Mouse (Mus musculus) layer of hippocampus, adult 9-10 months (tissue): ENCODE measurements around the gene Kcnb1.

Source experiments
- DNase-seq: peaks from one replicate; pipeline ENCODE4 v3.0.0; 2022; ENCODE audit warnings: low spot score

Gene Kcnb1

DNA sequence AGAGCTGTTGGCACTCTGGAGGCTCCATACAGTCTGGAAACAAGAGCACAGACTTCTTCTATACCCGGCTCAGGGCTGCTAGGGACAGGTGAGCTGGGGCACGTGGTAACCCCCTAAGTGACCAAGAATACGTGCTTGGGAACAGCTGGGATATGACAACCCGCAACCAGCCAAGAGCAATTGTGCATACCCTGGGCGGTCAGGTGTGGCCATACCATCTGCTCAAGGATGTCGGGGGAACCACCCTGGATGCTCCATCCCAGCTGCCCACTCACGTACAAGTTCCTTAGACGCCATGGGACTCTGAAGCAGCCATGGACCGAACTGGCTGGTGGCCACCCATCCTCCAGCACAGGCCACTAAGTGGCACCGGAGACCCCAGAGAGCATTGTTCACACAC, 26.8 kb downstream of the Kcnb1 start:
- no peak for DNase-seq

DNA sequence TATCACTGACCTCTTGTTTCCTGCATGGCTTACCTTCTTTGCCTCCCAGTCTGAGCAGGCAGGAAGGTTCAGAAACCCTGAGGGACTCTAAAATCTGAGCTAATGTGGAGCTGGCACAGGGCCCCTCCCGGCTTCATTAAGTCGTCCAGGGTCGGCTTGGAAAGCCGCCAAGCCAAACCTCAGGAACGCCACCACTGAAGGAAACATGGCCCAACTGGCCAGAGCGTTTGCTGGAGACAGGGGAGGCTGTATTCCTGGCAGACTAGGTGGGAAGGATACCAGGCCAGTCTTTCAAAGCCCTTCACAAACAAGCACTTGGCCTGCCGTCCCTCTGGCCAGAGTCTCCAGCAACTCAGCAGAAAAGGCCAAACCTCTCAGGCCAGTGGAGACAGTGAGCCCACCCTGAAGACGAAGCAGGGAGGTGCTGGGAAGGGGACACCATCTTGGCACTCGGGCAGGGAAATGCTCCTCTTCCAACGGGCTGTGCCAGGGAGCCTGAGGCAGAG, 27.4 kb downstream of the Kcnb1 start:
- no peak for DNase-seq

DNA sequence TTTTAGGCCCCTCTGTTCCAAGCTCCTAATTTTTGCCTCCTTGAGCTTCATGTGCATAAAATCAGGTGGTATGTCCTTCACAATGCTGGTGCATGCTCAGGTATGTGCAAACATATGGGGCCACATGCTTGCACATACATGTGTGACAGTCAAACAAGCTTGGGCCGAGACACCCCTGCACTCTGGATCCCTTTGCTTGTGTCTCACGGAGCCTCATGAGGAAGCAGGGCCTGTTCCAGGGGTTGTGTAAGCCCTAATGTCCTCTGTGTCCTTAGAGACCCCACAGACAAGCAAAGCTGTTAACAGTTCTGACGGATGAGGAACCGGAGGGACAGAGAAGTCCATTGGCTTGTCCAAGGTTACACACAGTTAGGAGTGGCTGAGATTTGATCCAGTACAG, 30.2 kb downstream of the Kcnb1 start:
- DNase-seq = no peak

DNA sequence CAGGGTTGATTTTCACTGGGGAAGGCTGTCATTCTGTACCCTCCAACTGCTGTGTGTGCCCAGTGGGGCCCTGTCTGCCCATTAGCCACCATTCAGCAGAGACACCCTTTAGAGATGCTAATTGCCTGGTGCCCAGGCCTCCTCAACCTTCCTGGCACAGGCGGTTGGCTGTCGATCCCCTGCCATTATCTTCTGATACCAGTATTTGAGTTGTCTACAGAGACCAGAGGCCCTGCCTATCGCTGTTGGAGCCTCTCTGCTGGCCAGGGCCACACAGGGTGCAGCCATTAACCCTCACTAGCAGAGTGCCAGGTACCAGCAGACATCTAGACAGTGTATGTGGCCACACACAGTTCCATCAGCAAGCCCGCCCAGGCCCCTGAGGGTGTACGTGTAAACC, 31.2 kb downstream of the Kcnb1 start:
- DNase-seq = no peak

DNA sequence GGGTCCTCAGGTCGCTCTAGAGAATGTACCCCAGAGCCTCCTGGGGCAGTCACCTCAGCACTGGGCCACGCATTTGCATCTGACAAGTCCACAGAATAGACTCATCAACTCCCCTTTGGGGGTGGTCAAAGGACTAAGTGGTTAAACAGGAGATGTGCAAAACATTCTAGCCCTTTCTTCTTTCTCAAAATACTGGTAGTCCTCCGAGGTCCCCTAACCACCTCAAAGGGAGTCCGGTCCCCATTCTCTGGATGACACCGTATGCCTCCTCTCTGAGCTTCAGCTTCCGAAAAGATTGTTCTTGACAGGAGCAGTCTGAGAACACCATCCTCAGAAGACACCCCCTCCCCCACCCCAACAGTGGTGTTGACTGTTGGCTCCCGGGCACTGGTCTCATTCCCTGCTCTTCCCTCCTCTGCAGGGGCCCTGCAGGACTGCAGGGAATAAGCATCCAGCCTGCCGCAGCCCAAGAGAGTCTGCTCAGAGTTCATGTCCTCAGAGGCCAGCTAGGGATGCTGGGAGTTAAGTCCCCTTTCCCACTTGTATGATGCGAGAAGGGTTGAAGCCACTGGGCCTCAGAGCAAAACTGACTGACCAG, 33.7 kb downstream of the Kcnb1 start:
- DNase-seq = no peak

DNA sequence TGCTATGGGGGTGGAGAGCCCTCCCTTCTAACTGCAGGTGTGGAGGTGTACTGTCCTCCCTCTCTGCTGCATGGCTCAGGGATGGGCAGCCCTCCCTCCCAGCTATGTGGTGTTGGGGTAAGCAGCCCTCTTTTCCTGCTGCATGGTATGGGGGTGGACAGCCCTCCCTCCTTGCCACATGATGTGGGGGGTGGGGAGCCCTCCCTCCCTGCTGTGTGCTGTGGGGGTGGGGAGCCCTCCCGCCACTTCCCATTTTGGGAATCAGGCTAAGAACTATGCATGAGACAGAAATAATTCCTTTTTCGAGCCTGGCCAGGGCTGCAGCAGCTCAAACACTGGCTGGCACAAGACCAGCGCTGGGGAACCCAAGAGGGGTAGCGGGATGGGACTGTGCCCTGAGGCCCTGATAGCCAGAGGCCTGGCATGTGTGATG, 34.4 kb downstream of the Kcnb1 start:
- DNase-seq = no peak

DNA sequence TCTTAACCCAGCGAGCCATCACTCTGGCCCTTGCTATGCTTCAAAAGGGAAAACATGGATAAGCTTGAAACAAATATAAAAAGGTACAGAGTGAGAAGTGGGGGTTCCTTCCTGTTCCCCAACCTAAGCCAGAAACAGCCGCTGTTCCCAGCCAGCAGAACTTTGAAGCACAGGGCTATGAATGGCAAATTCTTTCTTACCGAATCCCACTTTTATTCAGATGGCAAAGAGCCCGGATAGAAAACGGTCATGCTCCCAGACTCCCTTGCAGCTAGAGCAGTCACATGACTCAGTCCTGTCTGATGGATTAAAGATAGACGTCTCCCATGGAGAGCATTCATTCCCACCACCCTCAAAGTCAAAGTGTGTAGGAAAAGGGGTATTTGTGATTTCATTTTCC, 39.1 kb downstream of the Kcnb1 start:
- DNase-seq = no peak

DNA sequence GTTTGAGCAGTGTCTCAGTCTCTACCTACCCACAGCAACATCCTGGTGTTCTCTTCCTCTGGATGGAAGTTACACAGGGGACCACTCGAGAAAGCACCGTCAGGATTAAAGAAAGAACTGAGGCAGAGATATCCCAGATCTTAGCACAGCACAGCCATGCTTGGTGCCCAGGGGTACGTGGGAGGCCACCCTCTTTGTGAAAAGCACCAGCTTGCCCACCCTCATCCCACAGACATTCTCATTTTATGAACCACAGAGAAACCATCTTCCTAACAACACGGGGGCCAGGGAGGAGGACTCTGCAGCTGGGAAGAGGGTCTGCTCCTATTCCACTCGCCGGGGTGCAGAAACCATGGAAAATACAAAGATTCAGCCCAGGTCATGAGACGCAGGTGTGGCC, 39.8 kb downstream of the Kcnb1 start:
- no peak for DNase-seq

DNA sequence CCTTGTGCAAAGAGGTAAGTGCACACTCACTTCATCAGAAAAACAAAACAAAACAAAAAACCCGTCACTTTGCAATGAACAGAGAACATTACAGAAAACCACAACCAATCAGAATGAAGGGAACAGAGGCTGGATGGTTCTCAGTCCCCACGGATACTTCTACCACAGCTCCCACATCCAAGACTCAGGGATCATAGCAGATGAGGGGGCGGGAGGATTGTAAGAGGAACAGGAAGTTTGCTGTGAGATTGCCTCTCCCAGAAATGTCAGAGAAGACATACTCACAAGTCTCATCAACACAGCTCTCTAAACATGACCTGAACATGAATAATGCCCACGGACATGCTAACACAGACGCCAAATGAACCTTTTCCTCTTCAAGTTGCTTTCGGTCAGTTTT, 40.9 kb downstream of the Kcnb1 start:
- DNase-seq = no peak

DNA sequence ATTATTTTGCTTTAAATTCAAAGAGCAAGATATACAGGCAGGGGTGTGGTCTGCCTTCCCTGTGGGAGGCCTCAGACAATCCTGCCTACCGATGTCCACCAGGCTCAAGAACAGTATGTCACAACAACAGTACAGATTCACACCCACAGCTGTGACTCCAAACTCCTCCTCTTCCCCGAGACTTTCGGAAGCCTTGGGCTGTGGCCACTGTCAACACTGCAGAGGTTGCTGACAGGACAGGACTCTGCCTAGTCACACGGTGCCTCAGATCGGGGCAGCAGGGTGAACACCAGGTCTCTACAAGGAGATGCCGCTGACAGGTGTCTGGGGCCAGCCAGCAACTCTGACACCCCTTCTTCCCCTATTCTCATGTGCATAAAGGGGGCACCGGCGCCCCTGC, 42.2 kb downstream of the Kcnb1 start:
- DNase-seq = no peak

DNA sequence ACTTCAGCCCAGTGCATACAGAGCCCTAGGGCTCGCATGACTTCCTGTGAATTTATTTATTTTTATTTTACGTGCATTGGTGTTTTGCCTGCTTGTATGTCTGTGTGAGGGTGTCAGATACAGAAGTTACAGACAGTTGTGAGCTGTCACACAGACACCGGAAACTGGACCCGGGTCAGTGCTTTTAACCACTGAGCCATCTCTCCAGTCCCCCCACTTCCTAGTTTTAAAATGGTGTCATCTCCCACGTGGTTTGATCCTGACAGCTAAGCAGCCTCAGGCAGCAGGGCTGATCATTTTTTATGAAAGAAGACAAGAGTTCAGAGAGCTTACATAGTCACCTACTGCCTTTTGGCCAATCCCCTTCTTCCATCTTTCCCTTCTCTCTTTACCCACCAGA, 44.1 kb downstream of the Kcnb1 start:
- DNase-seq = no peak

DNA sequence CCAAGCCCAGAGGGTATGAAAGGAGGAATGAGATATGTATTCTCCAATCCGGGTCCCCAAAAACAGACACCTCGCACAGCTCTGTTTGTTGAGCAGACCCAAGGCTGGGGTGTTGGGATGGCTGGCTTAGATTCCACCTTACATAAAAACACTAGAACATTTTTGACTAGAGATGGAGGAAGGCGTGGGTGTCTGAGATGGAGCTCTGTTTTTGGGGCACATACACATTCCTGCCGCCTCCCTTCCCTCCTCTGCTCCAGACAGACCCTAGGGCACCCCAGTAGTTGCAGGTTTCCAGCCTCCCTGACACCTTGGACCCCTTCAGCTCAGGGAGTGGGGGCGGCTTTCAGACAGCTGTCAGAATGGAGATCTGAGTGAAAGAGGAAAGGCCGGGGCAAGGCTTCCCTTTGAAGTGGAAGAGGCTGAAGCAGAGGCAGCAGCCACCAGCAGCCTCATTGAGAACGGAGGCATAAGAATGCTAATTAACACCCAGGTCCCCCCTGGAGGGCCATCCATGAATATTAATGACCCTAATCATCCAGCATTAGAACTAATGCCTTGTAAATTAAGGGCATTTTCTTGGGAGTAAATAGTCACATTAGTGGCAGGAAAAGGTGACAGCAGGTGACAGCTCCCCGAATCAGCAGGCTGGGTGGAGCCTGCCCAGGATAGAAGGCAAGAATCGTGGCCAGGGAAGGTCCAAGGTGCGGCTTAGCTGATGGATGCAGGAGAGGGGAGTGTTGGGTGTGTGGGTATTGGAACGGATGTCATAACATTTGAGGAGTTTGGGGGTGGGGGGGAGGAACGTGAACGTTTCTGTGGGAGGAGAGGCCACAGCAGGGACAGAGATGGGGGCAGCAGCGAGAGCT, 45.3 kb downstream of the Kcnb1 start:
- DNase-seq = no peak

DNA sequence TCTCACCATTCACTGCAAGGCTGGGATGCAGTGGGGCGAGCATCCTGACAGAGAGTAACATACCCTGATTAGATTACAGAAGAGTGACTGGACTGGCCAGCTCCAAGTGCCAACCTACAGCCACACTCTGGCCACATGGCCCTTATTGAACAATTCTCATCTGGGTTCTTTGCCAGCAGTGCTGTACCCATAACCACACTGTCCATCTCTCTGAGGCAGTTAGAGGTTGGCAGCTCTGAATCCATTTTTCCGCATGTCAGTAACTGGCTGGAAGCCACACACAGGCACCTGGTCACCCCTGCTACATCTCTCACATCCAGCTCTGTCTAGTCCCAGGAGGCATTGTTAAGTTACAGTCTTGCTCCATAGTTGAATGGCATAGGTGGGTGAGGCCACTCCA, 46.0 kb downstream of the Kcnb1 start:
- DNase-seq = no peak

DNA sequence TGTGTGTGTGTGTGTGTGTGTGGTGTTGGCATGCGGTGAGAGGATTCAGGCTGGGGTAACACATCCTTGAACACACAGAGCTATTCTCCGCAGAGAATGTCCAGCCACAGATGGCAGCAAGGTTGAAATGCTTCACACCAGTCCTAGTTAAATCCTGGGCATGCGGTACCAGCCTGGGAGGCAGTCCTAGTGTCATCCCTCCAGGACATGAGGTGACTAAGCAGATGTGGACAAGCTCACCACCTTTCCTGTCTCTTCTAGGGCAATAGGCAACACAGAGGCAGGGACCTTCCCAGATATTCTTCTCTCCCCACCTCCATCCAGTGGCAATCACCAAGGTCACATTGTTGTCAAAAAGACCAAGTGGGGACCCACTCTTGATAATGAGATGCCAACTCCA, 47.7 kb downstream of the Kcnb1 start:
- DNase-seq = no peak

DNA sequence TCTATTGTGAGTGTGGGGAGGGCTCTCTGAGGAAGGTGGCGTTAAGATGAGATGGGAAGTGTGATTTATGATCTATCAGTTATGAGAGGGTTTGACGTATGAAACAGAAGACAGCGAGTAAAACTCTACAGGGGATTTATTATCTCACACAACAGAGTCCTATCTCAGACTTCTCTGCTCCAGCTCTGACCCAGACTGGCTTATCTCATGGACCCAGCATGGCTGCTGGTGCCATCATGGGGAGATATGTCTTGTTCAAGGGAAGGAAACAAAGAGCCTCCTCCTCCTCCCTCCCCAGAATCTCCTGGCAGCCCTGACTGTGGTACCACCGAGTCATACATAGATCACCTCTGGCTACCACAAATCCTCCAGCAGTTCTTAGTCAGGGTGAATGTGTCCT, 48.1 kb downstream of the Kcnb1 start:
- no peak for DNase-seq

DNA sequence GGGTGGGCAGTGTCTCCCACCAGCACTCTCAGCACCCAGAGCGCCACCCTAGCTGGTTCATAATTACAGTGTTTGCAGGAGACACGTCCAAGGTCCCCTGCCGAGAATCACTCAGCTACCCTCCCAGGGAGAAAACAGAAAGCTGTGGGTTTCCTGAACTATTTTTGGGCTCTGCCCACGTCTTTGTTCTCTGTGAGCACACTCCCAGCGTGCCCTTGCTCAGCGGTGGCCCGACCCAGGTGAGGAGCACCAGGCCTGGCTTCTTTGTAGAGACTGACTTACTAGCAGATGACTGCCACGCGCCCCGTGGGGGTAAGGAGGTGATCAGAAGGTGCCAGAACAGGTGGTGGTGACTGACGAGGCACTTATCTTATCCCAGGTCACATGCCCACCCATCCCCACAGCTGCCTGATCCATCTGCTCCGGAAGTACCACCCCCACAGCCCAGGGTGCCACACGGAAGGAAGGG, 50.1 kb downstream of the Kcnb1 start:
- DNase-seq = no peak

DNA sequence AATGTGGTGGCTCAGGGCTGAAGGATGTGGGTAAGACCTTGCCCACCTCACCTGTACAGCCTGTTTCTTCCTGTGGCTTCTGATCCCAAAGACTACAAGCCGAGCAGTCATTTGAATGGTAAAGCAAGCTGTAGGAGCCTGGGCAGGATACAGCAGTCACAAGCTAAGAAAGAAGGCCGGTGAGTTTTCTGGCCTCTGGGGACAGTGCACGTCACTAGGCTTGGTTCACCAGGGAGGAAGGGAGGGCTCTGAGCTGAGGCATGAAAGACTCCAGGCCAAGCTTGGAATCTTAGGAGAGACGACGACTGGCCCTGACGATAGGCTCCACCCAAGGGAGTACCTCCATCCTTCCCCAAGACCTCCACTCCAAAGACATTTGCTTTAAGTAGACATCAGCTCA, 51.3 kb downstream of the Kcnb1 start:
- no peak for DNase-seq

DNA sequence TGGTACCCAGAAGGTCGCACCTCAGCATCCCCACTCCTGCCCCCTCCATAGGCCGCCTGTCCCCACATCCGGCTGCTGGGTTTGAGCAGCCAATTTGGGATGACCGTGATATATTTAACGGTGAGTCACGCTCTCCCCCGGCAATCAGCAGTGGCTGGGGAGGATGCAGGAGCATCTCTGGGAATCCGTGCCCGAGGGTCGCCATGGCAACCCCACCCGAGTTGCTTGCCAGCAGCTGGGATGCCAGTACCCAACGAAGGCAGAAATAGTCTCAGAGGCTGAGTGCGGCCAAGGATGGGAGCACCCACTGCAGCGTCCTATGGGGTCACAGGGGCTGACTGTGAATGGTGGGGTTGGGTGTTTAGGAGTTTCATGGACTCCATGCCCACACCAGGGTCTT, 53.0 kb downstream of the Kcnb1 start:
- DNase-seq = peak; percentile 65

DNA sequence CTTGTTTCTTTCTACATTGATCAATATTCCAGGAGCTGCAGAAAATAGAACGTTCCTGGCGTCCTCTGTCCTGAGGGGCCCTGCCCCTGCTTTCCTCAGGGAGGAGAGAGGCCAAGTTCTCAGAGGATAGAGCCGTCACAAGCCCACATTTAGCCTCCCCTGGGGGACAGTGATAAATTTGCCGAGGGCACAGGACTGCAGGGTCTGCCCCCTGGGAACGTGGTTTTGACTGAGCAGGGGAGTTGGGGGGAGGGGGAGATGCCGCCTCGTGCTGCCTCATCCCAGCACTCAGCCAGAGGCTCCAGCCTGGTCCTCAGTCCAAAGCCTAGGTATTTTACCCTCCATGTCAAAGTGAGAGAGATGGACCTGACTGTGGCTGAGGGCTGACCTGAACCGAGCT, 57.9 kb downstream of the Kcnb1 start:
- no peak for DNase-seq

DNA sequence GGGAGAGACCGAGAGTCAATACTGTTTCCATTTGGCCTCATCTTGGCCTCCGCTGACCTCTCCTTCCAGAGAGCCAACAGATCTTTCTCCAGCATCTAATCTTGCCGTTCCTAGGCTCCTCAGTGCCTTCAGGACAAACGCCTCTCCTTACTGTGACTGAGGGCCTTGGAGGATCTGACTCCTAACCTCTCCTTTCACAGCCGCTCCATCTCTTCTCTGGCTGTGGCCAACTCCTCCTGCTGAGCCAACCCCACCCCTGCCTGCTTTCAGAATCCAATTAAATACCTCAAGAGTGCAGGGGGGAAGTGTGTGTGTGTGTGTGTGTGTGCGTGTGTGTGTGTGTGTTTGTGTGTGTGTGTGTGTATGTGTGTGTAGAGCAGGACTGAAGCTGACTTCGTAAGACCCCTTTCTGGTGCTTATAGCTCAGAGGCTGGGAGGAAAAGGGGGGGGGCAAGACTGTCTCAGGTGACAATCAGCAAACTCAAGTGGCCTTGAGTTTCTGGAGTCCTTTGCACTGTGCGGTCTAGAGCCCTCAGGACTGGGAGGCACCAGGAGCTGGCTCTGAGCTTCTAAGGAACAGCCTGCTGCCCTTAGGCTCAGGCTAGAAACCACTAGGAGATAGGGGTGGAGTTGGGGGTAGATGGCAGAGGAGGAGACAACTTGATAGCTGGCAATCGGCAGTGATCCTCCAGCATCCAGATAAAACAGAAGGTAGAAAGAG, 59.7 kb downstream of the Kcnb1 start:
- no peak for DNase-seq

DNA sequence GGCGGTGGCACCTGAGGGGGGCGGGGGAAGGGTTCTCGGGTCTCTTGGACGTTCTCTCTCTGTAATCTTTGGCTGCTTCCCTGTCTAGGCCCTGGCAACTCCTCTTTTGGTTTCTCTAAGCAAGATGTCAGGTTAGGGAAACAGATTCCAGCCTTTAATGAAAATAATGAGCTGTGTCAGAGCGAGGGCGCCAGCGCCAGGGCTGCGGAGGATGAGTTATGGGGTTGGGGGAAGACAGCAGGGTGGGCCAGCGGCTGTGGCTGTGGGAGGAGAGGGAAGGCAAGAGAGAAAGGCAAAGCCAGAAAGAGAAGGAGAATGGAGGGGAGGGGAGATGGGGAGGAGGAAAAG, 60.4 kb downstream of the Kcnb1 start:
- DNase-seq = no peak

DNA sequence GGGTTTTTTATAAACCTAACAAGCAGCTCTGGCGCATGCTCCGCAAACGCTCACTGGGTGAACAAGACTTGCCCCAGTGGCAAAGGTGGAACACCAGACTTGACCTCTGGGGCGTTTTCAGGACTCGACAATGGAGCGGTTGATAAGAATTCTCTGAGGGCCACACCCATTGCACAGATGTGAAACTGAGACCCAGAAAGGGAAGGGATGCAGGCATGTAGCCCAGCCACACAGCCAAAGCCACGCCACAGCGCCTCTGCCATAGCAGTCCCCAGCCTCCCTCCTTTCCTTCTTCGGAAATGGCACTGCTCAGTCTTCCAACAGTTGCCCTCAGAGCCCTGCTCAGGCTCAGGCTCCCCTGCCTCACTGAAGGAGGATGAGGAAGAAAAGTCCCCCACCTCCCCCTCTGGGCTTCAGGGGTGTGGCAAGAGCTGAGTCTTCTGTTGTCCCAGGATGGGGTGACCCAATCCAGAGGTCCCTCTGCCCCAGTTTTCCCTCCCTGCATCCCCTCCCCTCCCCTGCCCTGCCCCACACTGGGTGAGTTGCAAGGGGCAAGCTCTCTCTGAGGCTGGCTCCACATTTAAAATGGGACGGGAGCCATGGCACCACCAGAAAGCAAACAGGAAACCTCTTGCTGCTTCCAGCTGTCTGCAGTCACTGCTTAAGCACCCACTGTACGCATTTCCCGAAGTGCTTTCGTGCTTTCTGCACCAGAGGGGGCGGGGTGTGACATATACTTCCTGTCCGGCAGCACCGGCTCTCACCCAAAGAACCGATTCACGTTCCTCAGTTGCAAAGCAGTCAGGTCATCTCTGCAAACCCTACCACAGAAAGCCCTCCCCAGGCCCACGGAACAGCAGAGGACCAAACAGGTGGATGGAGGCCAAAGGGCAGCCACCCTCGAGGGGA, 61.0 kb downstream of the Kcnb1 start:
- DNase-seq = no peak
